Mouse (Mus musculus): ENCODE measurements at regions not wholly inside any gene's neighbourhood (a gene's known extent, or its start where the extent isn't known, plus 50 kb on each side); places are given as distances from the start of the nearest gene placed in this dataset.

GRCm38 (mm10) chr8:60825676-60826442 is 64.4 kb upstream of the Hpf1 start:
- Histone ChIP-seq H3K4me3 (ENCODE audit: insufficient read depth, low read depth, low read length) (no peak overlapping the region), H3K27ac (ENCODE audit: insufficient read depth, low read depth, low read length) (no peak overlapping the region), H3K4me1 (ENCODE audit: control insufficient read depth, insufficient read depth, low read length) (no peaks in the 10 kb centered on the region)
- TF ChIP-seq POLR2A (IDR thresholded peaks at IDR 0.05; ENCODE audit: insufficient read depth, low read depth, low read length) = no peak
- TF ChIP-seq CTCF (IDR thresholded peaks at IDR 0.05; ENCODE audit: insufficient read depth, low read depth, low read length) = no peak
- 60% methylated on average over 11 of the region's 11 CpGs for WGBS

- Histone ChIP-seq H3K27ac (ENCODE audit: insufficient read depth, low read depth, low read length) (no peak overlapping the region), H3K4me3 (ENCODE audit: insufficient read depth, low read depth, low read length) (no peak overlapping the region), H3K4me1 (ENCODE audit: control insufficient read depth, insufficient read depth, low read length) (no peaks in the 10 kb centered on the region)
- no peak for TF ChIP-seq CTCF (IDR thresholded peaks at IDR 0.05; ENCODE audit: insufficient read depth, low read depth, low read length)
- no peak for TF ChIP-seq POLR2A (IDR thresholded peaks at IDR 0.05; ENCODE audit: insufficient read depth, low read depth, low read length)
- WGBS = 77% methylated on average over 8 of the region's 8 CpGs
Measured at GRCm38 (mm10) chr8:60827241-60827640, 63.0 kb upstream of the Hpf1 start.

- Histone ChIP-seq H3K4me1 (ENCODE audit: control insufficient read depth, insufficient read depth, low read length) (no peaks in the 10 kb centered on the region), H3K4me3 (ENCODE audit: insufficient read depth, low read depth, low read length) (no peak overlapping the region), H3K27ac (ENCODE audit: insufficient read depth, low read depth, low read length) (no peak overlapping the region)
- 90% methylated on average over 4 of the region's 4 CpGs for WGBS
- TF ChIP-seq POLR2A (IDR thresholded peaks at IDR 0.05; ENCODE audit: insufficient read depth, low read depth, low read length) (no peak), CTCF (IDR thresholded peaks at IDR 0.05; ENCODE audit: insufficient read depth, low read depth, low read length) (no peak)
Measured at GRCm38 (mm10) chr8:60829093-60829492, 61.1 kb upstream of the Hpf1 start.

- no peak overlapping the region for H3K27ac ChIP-seq (ENCODE audit: insufficient read depth, low read depth, low read length)
- 84% methylated on average over 1 of the region's 1 CpGs for WGBS
- H3K4me3 ChIP-seq (ENCODE audit: insufficient read depth, low read depth, low read length) = no peak overlapping the region
- TF ChIP-seq POLR2A (IDR thresholded peaks at IDR 0.05; ENCODE audit: insufficient read depth, low read depth, low read length) (no peak), CTCF (IDR thresholded peaks at IDR 0.05; ENCODE audit: insufficient read depth, low read depth, low read length) (no peak)
- H3K4me1 ChIP-seq (ENCODE audit: control insufficient read depth, insufficient read depth, low read length) = no peaks in the 10 kb centered on the region
Measured at GRCm38 (mm10) chr8:60830556-60830955, 59.7 kb upstream of the Hpf1 start.

GRCm38 (mm10) chr8:60838526-60838925 is 51.7 kb upstream of the Hpf1 start:
- H3K27ac ChIP-seq (ENCODE audit: insufficient read depth, low read depth, low read length) = no peak overlapping the region
- 32% methylated on average over 3 of the region's 3 CpGs for WGBS
- TF ChIP-seq CTCF (IDR thresholded peaks at IDR 0.05; ENCODE audit: insufficient read depth, low read depth, low read length) = no peak
- TF ChIP-seq POLR2A (IDR thresholded peaks at IDR 0.05; ENCODE audit: insufficient read depth, low read depth, low read length) = no peak
- no peaks in the 10 kb centered on the region for H3K4me1 ChIP-seq (ENCODE audit: control insufficient read depth, insufficient read depth, low read length)
- H3K4me3 ChIP-seq (ENCODE audit: insufficient read depth, low read depth, low read length) = no peak overlapping the region
